Mouse (Mus musculus): ENCODE results near the gene Slc38a1.
A peak's percentile ranks its signal among the peaks of the same experiment; 100 is the strongest.
"Not testable (repeated sequence)": the region's sequence is repeated elsewhere in the genome, so short reads cannot be mapped to it uniquely, and the experiment has no call there.

Slc38a1 gene

DNA sequence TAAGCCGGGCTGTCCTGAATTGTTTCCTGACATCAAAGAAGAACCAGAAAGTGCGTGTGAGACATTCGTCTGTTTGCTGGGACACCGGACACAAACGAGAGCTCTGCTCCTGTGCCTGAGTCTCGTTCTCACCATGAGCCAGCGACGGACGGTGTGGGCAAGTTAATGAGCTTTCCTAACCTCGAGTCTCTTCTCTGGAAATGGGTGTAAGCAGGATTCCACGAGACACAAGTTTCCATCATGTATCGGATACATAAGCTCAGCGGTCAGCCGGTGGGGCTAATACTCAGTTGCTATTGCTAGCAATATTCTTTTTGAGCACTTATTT is 15.5 kb upstream of the Slc38a1 start:
- DNase-seq (ENCODE audit: low read depth, low spot score), result no peak

DNA sequence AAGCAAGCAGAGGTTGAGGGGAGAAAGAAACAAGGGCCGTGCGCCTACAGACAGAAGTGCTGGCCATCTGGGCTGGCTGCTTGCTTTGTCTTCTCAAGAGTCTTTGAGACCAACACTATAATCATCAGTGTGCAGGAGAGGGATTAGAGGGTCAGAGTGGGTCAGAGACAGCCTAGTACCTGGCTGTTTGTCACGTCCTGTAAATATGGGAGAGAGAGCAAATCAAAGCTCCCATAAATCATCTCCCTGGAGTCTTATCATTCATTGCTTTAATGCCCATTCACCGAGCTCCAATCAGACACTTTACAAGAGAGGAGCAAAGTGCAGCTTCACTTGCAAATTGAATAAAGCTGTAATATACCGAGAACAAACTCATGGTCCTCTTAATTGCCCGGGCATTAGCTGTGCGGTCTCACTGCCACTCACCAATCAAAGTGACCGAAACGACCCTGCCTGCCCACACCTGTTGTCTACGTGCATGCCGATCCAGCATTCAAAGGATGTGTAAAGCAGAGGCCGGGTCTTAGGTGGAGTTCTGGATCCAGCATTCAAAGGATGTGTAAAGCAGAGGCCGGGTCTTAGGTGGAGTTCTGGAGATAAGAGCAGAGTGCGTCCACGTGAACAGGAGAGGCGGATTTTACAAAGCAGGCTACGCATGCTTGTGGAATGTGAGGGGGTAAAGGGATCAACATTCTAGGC is 15.0 kb upstream of the Slc38a1 start:
- no peak for DNase-seq (ENCODE audit: low read depth, low spot score)

DNA sequence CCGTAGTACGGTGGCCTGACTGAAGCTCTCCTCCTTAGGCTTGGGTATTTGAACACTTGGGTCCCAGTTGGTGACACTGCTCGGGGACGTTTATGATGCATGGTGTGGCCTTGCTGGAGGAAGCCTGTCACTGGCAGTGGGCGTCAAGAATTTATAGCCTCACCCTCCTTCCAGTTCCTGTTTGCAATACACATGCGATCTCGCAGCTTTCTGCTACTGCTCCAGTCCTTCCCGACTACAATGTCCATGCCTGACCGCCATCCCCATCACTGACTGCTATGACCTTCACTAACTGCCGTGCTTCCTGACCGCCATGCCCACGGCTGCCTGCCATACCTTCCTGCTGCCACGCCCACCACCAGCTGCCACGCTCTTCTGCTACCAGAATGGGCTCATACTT is 12.8 kb upstream of the Slc38a1 start:
- no peak for DNase-seq (ENCODE audit: low read depth, low spot score)

DNA sequence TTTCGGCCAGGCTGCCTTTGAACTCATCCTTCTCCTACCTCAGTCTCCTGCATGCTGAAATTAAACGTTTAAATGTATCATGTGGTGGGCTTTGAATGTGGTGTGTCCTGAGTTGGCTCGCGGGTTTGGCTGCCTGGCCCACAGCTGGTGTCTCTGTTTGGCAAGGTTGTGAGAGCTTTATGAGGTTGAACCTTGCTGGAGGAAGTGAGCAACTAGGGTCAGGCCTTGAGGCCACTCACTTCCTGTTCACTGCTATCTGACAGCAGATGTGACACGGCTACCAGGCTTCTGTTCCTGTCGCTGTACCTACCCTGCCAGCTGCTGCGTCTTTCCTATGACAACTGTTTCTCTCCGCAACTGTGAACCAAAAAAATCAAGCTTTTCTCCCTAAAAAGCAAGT is 12.0 kb upstream of the Slc38a1 start:
- DNase-seq (ENCODE audit: low read depth, low spot score), result peak; percentile 85

DNA sequence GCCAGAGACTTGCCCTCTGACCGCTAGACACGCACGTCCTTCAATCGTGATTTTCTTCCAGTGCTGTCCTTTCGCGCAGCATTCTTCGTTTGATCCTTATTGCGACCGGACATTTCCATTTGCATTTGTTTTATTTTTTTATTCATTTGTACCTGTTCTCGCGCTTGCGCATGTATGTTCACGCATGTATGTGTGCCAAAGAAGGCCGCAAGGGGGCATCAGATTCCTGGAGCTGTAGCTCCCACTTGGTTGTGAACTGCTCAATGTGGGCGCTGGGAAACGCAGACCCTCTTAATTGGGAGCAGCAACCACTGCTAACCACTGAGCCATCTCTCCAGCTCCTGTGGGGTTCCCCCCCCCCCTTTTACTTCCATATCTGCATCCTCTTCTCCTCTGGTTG is 10.3 kb upstream of the Slc38a1 start:
- DNase-seq (ENCODE audit: low read depth, low spot score), result no peak

DNA sequence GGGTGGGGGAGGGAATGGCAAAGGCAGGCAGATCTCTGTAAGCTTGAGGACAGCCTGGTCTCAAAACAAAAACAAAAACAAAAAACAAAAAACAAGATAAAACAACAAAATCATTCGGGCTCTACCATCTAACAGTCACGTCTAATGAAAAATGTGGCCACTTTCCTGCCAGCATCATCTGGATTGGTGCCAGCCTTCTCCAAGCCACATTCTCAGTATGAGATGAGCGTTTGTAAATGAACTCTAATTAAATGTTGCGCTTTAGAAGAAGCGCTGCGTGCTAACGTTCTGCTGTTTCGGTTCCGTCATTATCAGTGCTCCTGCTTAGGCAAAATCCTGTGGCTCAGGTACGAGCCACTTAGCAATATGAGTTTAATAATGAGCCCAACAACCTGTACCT is 9.8 kb upstream of the Slc38a1 start:
- no peak for DNase-seq (ENCODE audit: low read depth, low spot score)

DNA sequence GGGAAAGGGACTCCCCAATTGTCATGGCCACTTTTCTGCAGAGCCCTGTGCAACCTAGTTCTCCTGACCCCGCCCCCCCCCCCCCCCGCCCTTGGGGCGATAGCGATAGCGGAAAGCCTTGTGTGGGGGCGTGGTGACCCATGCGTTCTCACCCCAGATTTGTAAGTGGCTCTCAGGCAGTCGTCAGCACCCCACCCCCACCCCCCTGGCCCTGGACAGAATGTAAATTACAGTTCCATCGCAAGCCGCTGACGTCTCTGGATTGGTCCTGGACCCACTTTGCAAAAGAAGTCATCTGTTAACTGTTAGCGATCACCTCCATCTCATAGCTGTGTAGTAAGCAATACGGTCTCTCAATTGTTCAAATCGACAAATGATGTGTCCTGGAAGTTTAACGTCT is 4.7 kb upstream of the Slc38a1 start:
- no peak for DNase-seq (ENCODE audit: low read depth, low spot score)

DNA sequence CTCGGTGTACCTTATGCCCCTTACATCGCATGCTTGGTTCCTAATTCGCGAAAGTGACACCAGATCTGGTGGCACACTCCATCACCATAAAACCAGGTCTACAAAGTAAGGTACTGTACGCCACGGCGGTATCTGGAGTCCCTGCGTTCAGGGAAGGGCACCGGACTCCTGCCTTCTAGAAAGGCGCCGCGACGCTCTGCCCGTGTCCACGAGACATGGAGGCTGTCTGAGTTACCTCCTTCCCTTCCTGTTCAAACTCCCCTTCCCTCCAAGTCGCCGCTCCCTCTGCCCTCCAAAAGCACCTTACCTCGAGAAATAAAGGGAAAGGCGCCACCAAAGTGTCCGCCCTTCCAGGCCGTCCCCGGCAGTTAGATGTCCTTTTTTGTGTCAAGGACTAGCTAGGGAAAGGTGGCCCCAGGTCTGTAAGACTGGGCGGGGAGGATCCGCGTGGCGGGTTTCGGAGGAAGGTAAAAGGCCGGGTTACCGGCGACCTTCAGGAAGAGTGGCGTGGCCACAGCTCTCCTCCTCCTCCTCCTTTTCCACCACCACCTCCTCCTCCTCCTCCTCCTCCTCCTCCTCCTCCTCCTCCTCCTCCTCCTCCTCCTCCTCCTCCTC is 785 bp downstream of the Slc38a1 start:
- no peak for DNase-seq (ENCODE audit: low read depth, low spot score)

DNA sequence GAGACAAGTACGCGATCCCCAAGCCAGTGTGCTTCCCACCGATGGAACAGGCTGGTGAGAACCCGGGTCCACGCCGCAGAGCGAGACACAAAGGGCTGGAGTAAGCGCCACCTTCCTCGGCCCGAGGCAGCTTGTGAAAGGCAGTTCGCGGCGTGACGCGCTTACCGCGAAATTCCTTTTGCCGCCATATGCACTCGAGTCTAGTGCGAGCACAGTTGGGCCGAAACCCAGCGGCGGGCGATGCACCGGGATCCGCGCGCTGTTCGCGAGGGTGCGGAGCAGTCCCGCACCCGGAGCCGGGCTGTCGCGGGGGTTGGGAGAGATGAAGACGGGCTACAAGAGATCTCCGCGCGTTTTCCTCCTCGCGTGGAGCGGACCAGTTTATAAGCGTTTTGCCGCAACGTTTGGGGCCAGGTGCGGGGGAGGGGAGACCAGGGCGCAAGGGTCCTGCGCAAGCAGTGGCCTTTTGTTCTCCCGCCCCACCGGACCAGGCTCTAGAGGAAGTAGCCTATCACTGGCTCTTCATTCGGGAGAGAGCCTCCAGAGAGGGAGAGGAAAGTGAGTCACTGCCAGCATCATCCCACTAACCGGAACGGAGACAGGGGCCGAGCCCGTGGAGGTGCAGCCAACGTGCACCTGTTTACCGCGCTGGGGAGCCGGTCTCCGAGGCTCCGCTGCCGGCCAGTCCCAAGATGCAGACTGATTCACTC is 1.4 kb downstream of the Slc38a1 start:
- peak; percentile 85 for DNase-seq (ENCODE audit: low read depth, low spot score)

DNA sequence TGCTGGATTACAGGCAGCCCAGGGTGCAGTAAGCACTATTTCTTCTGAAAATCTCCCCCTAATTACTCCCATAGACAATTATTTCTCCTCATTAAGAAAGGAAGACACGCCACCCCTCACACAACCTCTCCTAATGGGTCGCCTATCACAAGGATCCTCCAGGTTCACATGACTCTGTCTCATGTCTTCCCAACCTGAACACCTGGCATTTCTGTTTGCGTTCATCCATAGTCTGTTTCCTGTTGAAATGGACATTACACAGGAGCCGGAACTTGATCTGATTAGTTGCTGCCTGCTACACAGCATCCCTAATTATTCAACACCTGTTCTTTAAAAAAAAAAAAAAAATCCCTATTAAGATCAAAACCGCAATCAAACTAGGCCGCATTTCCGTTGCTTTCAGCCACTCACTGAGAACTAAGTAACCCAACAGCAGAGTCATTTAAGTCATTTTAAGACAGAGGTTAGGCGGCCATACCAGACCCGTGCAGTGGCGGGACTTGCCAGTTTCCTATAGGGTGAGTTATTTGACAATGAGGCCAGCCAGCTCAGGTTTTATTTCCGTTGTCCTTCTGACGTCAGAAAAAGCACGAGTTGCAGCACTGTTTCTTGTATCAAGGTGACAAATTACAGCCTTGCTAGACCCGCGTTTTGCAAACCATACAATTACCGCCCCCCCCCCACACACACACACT is 2.3 kb downstream of the Slc38a1 start:
- peak; percentile 83 for DNase-seq (ENCODE audit: low read depth, low spot score)

DNA sequence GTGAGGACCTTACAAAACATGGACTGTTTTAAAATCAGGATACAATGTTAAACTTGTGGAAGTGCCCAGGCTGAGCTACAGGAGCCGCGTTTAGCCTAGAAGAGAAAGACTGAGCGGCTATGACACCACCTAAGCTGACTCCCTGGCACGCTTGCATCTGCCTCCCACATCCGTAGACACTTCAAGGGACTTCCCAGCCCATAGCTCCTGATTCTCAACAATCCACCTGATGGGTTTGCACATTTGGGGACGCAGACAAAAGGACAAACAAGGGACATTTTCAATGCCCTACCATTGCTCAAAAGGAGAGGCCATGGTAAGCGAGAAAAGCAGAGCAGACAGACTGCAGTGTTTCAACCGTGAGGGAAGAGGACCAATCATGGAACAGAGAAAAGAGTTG is 3.1 kb downstream of the Slc38a1 start:
- DNase-seq (ENCODE audit: low read depth, low spot score), result no peak

DNA sequence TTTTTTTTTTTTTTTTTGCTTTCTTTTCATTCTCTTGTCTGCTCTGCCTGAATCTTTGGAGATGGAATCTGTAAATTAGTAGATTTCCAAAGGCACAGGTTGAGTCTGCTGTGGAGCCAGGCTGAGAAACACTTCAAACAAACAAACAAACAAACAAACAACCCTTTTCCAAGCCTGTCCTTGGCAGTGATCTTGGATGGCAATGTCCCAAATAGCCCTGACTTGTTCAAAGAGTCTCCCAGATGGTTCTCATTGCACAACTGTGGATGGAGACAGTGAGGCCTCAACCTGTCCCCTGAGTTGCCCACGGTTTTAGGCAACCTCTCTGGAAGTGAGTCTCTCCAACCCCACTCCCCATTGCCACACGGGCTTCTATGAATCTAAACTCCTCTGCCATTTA is 4.1 kb downstream of the Slc38a1 start:
- no peak for DNase-seq (ENCODE audit: low read depth, low spot score)

DNA sequence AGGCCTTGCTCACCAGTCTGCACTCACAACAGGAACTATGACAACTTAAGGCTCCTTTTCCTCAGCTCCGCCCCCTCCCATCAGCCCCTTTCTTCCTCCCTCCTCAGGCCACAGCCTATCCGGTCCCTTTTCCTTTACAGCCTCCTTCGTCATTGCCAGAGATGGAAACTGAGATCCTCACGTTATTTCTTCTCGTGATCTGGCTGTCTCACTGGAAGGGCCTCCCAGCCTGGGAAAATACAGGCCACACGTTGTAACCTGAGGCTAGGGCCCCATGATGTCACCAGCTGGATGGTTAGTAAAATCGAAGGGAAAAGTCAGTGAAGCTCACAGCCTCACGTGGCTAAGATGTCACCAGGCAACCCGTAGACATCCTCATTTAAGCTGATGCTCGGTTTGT is 4.5 kb downstream of the Slc38a1 start:
- no peak for DNase-seq (ENCODE audit: low read depth, low spot score)

DNA sequence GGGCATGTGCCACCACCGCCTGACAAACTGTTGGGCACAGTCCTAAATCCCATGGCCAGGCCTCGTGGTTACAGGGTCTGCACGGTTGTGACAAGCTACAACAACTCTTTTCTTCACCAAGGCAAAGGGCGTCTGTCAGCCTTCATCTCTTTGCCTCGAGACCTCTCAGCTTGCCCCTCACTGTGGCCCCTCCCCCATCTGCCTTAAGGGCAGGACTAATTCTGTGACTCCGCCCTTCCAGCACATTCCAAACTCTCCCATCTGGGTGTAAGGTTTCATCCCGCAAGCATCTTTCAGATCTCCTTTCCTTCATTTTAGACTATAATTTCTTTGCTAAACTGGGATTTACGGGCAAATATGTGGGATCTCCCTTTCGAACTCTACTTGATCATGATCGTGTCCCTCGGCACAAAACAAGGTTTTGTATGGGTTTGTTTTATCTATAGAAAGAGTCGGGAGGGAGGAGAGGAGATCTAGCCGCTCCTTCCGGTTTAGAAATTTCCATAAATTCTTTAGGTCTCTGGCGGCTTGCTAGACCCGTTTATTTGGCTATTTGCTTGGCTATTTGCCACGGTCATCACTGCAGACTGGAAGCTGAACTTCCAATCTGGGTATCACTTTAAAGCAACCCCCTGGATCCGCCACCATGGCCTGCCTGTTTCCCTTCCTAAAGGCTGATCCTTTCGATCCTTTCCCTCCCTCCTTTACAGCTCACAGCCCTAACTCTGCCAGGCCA is 7.9 kb downstream of the Slc38a1 start:
- no peak for DNase-seq (ENCODE audit: low read depth, low spot score)

DNA sequence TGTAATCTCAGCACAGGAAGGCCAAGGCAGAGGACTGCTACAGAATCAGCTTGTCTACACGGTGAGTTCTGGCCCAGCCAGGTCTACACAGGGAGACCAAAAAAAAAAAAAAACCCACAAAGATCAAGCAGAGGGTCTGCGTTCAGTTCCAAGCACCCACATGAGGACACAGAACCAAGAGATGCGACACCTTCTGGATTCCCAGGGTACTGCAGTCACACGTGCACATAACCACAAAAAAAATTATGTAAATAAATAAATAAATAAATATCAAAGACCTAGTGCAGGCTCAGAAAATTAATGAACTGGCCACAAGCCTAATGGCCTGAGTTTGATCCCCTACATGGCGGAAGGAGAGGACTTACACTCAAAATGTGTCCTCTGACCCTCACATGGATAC is 10.5 kb downstream of the Slc38a1 start:
- DNase-seq (ENCODE audit: low read depth, low spot score), result no peak

DNA sequence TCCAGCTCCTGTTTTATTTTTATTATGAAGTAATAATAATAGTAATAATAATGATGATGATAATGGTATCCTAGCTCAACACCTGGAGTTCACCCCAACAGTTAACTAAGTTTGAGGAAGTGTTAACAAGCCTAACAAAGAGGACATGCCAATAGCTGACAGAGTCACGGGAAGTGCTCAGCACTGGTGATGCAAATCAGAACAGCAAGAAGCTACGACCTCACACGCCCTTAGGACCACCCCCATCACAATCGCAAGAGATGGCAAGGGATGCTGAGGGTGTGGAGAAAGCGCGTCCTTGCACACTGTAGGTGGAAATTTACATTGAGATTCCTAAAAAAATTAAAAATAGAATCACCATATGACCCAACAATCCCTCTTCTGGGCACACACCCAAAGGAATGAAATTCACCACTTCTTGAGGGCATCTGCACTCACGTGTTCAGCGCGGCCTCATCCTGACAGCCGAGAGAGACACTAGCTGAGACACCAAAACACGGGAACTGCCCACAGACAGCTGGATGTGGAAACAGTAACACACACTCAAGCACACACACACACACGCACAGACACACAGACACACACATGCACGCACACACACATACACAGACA is 11.5 kb downstream of the Slc38a1 start:
- DNase-seq (ENCODE audit: low read depth, low spot score), result peak; percentile 53

DNA sequence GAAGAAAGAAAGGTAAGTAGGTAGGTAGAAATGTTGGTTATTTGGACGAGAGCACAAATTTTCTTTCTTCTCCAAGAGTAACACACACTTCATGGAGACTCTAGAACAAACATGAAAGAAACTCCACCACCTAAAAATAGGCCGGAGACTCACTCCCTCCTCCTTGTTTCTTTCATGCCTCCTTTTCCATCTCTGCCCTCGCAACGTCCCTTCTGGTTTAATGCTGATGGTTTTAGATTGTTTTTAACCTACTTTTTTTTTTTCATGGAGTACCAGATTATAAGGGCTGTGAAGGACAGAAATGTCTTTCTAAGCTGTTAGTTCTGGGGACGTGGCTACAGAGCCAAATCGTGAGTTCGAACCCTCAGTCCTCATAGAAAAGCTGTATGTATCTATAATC is 14.5 kb downstream of the Slc38a1 start:
- DNase-seq (ENCODE audit: low read depth, low spot score), result no peak

DNA sequence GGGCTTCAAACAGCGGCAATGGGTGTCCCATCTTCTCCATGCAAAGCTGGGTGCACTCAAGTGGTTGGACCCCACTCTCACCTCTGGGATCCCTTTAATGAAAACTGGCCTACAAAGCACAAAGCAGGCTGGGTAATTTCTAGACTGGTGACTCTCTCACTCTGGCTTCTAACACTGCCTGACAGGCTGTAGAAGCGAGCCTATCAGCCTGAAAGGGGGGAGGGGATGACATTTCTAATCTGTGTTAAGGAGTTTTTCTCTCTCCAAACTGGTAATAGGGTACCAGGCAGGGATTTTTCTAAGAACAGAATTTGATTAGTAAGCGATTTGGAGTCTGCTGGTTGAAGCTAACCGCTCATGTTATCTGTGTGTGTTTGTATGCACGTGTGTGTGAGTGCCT is 15.8 kb downstream of the Slc38a1 start:
- no peak for DNase-seq (ENCODE audit: low read depth, low spot score)

DNA sequence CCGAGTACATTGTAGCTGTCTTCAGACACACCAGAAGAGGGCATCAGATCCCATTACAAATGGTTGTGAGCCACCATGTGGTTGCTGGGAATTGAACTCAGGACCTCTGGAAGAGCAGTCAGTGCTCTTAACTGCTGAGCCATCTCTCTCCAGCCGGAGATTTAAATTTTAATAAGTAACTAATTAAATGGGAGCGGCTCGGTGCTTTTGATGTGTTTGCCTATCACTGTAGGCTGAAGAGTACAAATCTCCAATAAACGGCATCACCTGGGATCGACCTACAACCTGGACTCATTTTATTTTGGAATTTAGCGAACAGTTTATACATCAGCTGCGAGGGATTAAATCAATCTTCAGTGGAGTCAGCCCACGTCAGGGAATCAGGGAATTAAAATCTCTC is 17.7 kb downstream of the Slc38a1 start:
- not testable (repeated sequence) for DNase-seq (ENCODE audit: low read depth, low spot score)

DNA sequence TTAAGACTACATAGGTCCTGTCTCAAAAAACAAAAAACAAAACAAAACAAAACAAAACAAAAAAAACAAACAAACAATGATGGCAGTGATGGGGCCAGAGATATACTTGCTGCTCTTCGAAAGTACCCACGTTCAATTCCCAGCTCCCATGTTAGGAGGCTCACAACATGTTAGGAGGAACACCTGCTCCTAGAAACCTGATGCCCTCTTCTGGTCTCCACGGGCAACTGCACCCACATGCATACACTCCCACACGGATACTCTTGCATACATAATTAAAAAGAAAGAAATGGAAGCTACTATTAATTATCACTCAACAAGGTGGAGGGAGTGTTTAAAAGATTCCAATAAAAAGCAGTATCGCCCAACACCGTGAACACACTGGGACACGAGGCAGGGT is 20.3 kb downstream of the Slc38a1 start:
- DNase-seq (ENCODE audit: low read depth, low spot score), result no peak

DNA sequence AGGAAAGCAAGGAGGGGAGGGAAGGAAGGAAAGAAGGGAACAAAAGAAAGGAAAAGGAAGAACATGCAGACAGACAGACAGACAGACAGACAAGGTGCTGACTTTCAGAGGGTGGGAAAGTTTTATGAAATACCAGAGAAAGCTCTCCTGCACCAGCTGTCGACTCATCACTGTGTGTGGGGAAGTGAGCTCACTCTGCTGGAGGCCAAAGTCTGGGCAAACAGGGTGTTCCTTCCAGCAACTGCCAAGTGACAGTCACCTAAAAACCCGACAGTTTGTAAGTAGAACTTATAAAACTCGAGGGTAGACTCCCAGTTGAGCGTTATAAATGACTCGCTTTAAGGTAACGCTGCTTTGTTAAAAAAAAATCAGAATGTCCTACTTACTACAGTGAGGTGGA is 21.0 kb downstream of the Slc38a1 start:
- DNase-seq (ENCODE audit: low read depth, low spot score), result no peak

DNA sequence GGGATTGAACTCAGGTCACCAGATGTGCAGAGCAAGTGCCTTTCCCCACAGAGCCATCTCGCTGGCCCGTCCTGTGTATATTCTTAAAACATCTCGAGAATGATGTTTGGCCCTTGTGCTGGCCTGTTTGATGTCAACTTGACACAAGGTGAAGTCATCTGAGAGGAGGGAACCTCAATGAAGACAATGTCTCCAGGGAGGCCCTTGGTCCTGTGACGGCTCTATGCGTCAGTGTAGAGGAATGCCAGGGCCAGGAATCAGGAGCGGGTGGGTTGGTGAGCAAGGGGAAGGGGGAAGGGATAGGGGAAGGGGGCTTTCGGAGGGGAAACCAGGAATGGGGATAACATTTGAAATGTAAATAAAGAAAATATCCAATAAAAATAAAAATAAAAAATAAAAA is 25.2 kb downstream of the Slc38a1 start:
- no peak for DNase-seq (ENCODE audit: low read depth, low spot score)

All from A20 (cell line).